Mouse (Mus musculus) hindbrain, embryonic 15.5 days (tissue): Measurements from ENCODE around the gene Zan. TPM values are rescaled to one million over a fixed set of nuclear protein-coding genes. Genes with fewer than 3 reads are reported as not detected.

Source experiments
- ATAC-seq: fragments of 200-750 bp; cut with Nextera tagmentation; 2 replicates; pipeline ENCODE4 v1.8.0; 2017; ENCODE audit warnings: low read depth, moderate number of reproducible peaks, moderate TSS enrichment; ENCODE audit not compliant: low FRiP score
- H3K27ac ChIP-seq: fragments of 300-500 bp; sonication (generic); replicated peaks from 2 replicates; pipeline ENCODE4 v1.5.1; 2015; ENCODE audit warnings: mild to moderate bottlenecking, inconsistent platforms
- H3K27me3 ChIP-seq: fragments of 300-500 bp; sonication (generic); 2 replicates; pipeline ENCODE4 v1.6.1; 2015; ENCODE audit warnings: control low read depth, inconsistent platforms
- H3K36me3 ChIP-seq: fragments of 300-500 bp; sonication (generic); 2 replicates; pipeline ENCODE4 v1.6.1; 2015; ENCODE audit warnings: control low read depth, inconsistent platforms
- H3K4me1 ChIP-seq: fragments of 300-500 bp; sonication (generic); replicated peaks from 2 replicates; pipeline ENCODE4 v1.6.1; 2015; ENCODE audit warnings: control low read depth, inconsistent platforms
- H3K4me2 ChIP-seq: fragments of 300-500 bp; sonication (generic); 2 replicates; pipeline ENCODE4 v1.6.1; 2015; ENCODE audit warnings: moderate library complexity, mild to moderate bottlenecking, inconsistent platforms
- H3K4me3 ChIP-seq: fragments of 300-500 bp; sonication (generic); 2 replicates; pipeline ENCODE4 v1.5.1; 2015; ENCODE audit warnings: mild to moderate bottlenecking, inconsistent platforms
- H3K9ac ChIP-seq: fragments of 300-500 bp; sonication (generic); 2 replicates; pipeline ENCODE4 v1.6.1; 2015; ENCODE audit warnings: inconsistent platforms
- H3K9me3 ChIP-seq: fragments of 300-500 bp; sonication (generic); 2 replicates; pipeline ENCODE4 v1.6.1; 2016; ENCODE audit warnings: control low read depth, inconsistent platforms
- WGBS: fragments of 180-500 bp; shearing (Covaris S2); methylation state at CpG from one replicate; pipeline ENCODE4 v1.1.7; 2015; 5-methylcytosine and 5-hydroxymethylcytosine counted together
- polyA plus RNA-seq: library from polyadenylated mRNA; unstranded; fragments of >200 nt; fragmentation: Nextera tagmentation; extraction: Ambion mirVana; gene quantifications from 2 replicates; pipeline ENCODE4 v1.2.1, GENCODE M21; 2015

Zan gene
- polyA plus RNA-seq, 1 experiment from 2014 or later: 0.18 TPM

DNA sequence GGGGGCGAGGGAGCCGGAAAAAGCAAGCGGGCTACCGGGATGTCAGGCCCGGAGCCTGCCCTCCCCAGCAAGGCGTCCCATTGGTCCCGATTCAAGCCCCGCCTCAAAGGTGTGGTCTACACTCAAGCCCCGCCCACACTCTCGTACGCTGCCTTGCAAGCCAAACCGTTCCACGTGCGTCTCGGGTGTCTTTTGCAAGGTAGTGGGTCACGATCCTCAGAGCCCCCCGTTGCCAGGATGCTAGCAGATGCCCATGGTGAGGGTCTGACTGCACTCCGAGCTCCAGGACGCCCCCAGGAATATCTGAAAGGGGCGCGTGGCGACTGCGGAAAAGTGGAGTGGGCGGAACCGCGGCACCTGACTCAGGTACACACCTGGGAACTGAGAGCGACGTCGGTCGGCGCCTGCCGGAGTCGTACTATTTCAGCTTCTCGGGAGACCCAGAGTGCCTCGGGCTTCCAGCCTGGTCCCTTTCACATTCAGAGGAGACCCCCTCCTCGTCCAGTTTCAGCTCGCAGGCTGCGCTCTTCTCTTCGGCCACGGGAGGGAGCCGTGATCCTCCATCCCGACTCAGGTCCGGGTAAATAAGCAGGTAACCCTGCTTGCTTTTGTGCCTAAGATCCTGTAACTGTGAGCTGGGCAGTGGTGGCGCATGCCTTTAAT is 143.2 kb downstream of the Zan start, which contains the start of gene Slc12a9:
Gene Slc12a9 (minus strand): TSS at position 86 of the 663 bp plus-strand sequence.
- H3K36me3 ChIP-seq: no peaks in the 10 kb centered on the region
- H3K9me3 ChIP-seq: no peaks in the 10 kb centered on the region
- peak within 1 kb of the TSS; percentile 99 for H3K4me2 ChIP-seq
- H3K4me3 ChIP-seq: peak within 1 kb of the TSS; percentile 76
- peak; percentile 92 for ATAC-seq
- peak within 1 kb of the TSS; percentile 80 for H3K27ac ChIP-seq
- no peaks in the 10 kb centered on the region for H3K27me3 ChIP-seq
- H3K9ac ChIP-seq: peak within 1 kb of the TSS; percentile 87
- WGBS: 1% methylated on average over 44 of the region's 44 CpGs
- H3K4me1 ChIP-seq: peaks cover 27% of the 10 kb centered on the region

- Histone ChIP-seq H3K4me2 (peak overlapping the region; percentile 99), H3K27me3 (no peaks in the 10 kb centered on the region), H3K4me1 (peaks cover 27% of the 10 kb centered on the region), H3K9ac (peak overlapping the region; percentile 87), H3K9me3 (no peaks in the 10 kb centered on the region), H3K36me3 (peaks cover under 1% of the 10 kb centered on the region; the same call in 1 of the 2 replicates), H3K4me3 (peak overlapping the region; percentile 76), H3K27ac (peak overlapping the region; percentile 80)
- ATAC-seq: peak; percentile 63; the same call in 1 of the 2 replicates
- WGBS: 17% methylated on average over 15 of the region's 15 CpGs
Measured at GRCm38 (mm10) chr5:137332857-137333511, 143.9 kb downstream of the Zan start.

DNA sequence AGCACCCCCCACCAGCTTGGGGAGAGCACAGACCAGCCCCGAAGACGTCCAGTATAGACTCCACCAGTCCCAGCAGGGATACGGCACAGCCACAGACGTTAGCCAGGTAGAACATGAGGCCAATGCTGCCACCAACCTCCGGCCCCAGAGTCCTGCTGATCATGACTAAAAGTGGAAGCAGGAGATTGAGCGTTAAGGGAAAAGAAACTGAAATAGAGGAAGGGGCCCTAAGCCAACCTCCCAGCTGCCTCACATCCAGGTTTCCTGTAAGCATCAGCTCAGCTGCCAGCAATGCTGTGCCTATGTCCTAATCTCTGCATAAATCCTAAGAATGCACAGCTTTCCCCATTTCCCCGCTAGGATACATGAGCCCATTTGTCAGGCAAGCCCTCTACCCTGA is 146.0 kb downstream of the Zan start:
- ATAC-seq: no peak
- H3K36me3 ChIP-seq: peaks cover 7% of the 10 kb centered on the region
- H3K4me3 ChIP-seq: no peak overlapping the region
- no peaks in the 10 kb centered on the region for H3K27me3 ChIP-seq
- H3K9ac ChIP-seq: no peak overlapping the region
- no peak overlapping the region for H3K4me2 ChIP-seq
- no peak overlapping the region for H3K27ac ChIP-seq
- no peaks in the 10 kb centered on the region for H3K9me3 ChIP-seq
- WGBS: 90% methylated on average over 7 of the region's 7 CpGs
- H3K4me1 ChIP-seq: peaks cover 20% of the 10 kb centered on the region

Other genes starting within 250 kb of the Zan start
- 68.4 and 69.9 TPM in 2 replicates for gene Ache, start 189.5 kb downstream of the Zan start, polyA plus RNA-seq
- gene Ufsp1, start 182.4 kb downstream of the Zan start, polyA plus RNA-seq: 20.1 and 24.0 TPM in 2 replicates
- 100 and 103 TPM in 2 replicates for gene Srrt, start 169.4 kb downstream of the Zan start, polyA plus RNA-seq
- 17.3 TPM in 2 replicates for gene Trip6, start 162.7 kb downstream of the Zan start, polyA plus RNA-seq
- 24.6 and 26.8 TPM in 2 replicates for gene Slc12a9, start 143.5 kb downstream of the Zan start, polyA plus RNA-seq
- gene Ephb4, start 127.0 kb downstream of the Zan start, polyA plus RNA-seq: 8.2 and 8.4 TPM in 2 replicates
- 81.0 and 81.8 TPM in 2 replicates for gene Pop7, start 25.5 kb upstream of the Zan start, polyA plus RNA-seq
- 16.4 and 18.4 TPM in 2 replicates for gene Gigyf1, start 41.5 kb upstream of the Zan start, polyA plus RNA-seq
- gene Epo, start 56.2 kb upstream of the Zan start, polyA plus RNA-seq: not detected in 2 replicates
- 516 and 544 TPM in 2 replicates for gene Gnb2, start 56.4 kb upstream of the Zan start, polyA plus RNA-seq
- 251 and 285 TPM in 2 replicates for gene Actl6b, start 76.5 kb upstream of the Zan start, polyA plus RNA-seq
- gene Tfr2, start 92.8 kb upstream of the Zan start, polyA plus RNA-seq: 6.1 and 6.4 TPM in 2 replicates
- 59.7 and 73.5 TPM in 2 replicates for gene Mospd3, start 124.0 kb upstream of the Zan start, polyA plus RNA-seq
- gene Pcolce, start 136.7 kb upstream of the Zan start, polyA plus RNA-seq: 16.6 and 19.4 TPM in 2 replicates
- gene Fbxo24, start 151.9 kb upstream of the Zan start, polyA plus RNA-seq: 0.12 and 0.31 TPM in 2 replicates
- 17.2 and 18.2 TPM in 2 replicates for gene Lrch4, start 152.1 kb upstream of the Zan start, polyA plus RNA-seq
- 7.4 and 9.2 TPM in 2 replicates for gene Gm20605, start 152.1 kb upstream of the Zan start, polyA plus RNA-seq
- gene Sap25, start 164.3 kb upstream of the Zan start, polyA plus RNA-seq: 5.5 and 6.1 TPM in 2 replicates
- 0.09 and 0.12 TPM in 2 replicates for gene Irs3, start 168.7 kb upstream of the Zan start, polyA plus RNA-seq
- gene Agfg2, start 207.7 kb upstream of the Zan start, polyA plus RNA-seq: 20.2 and 20.3 TPM in 2 replicates